Mouse (Mus musculus) adrenal gland, adult 18-20 months (tissue): ENCODE data around the gene Tmc6. TPM values are rescaled to one million over a fixed set of nuclear protein-coding genes. Genes with fewer than 3 reads are reported as not detected.
"Not testable (repeated sequence)": the region's sequence is repeated elsewhere in the genome, so short reads cannot be mapped to it uniquely, and the experiment has no call there.

Experiments used
- DNase-seq, 2 experiments: peaks; one replicate each; pipeline ENCODE4 v3.0.0; 2021 to 2022; ENCODE audit warnings: low spot score in 2 of 2
- total RNA-seq, 2 experiments: library from RNA; stranded (reverse); gene quantifications; 1 replicate in 1 of 2; 2 replicates in 1 of 2; pipeline ENCODE4 v1.2.3; 2021

Gene Tmc6
- total RNA-seq, 2 experiments from 2014 or later = 24.1 to 27.0 TPM

- no peak for DNase-seq
Observed at GRCm38 (mm10) chr11:117813867-117814266, 31.9 kb upstream of the Tmc6 start.

GRCm38 (mm10) chr11:117810401-117811046 is 28.5 kb upstream of the Tmc6 start:
- peak; percentile 86 for DNase-seq

- peak; percentile 75 to 82 for DNase-seq
Observed at GRCm38 (mm10) chr11:117809407-117810311, 27.7 kb upstream of the Tmc6 start, which contains the start of the genes Gm20708 and Syngr2. Gm20708 (plus strand) TSS chr11:117809668. Syngr2 (plus strand) TSS chr11:117809668.

GRCm38 (mm10) chr11:117806781-117807180 is 24.8 kb upstream of the Tmc6 start:
- DNase-seq = no peak

GRCm38 (mm10) chr11:117803166-117803688 is 21.2 kb upstream of the Tmc6 start:
- DNase-seq = no peak

GRCm38 (mm10) chr11:117801650-117802049 is 19.7 kb upstream of the Tmc6 start:
- DNase-seq = no peak

GRCm38 (mm10) chr11:117800038-117800437 is 18.0 kb upstream of the Tmc6 start:
- no peak for DNase-seq

- no peak for DNase-seq
Observed at GRCm38 (mm10) chr11:117799174-117799573, 17.2 kb upstream of the Tmc6 start.

- DNase-seq = no peak
Observed at GRCm38 (mm10) chr11:117798160-117798541, 16.2 kb upstream of the Tmc6 start.

GRCm38 (mm10) chr11:117797511-117798159 is 15.6 kb upstream of the Tmc6 start, which contains the start of gene 6030468B19Rik:
6030468B19Rik (plus strand) TSS chr11:117797660.
- no peak for DNase-seq

GRCm38 (mm10) chr11:117796954-117797353 is 15.0 kb upstream of the Tmc6 start:
- no peak for DNase-seq

GRCm38 (mm10) chr11:117794035-117794551 is 12.1 kb upstream of the Tmc6 start:
- no peak for DNase-seq

GRCm38 (mm10) chr11:117792281-117792888 is 10.4 kb upstream of the Tmc6 start:
- DNase-seq = no peak

- no peak for DNase-seq
Observed at GRCm38 (mm10) chr11:117791441-117791761, 9.4 kb upstream of the Tmc6 start.

- DNase-seq = no peak
Observed at GRCm38 (mm10) chr11:117790703-117791440, 8.9 kb upstream of the Tmc6 start.

GRCm38 (mm10) chr11:117790286-117790685 is 8.3 kb upstream of the Tmc6 start:
- peak; percentile 64 to 73 for DNase-seq

GRCm38 (mm10) chr11:117788481-117788880 is 6.5 kb upstream of the Tmc6 start:
- DNase-seq = not testable (repeated sequence)

GRCm38 (mm10) chr11:117786294-117786693 is 4.3 kb upstream of the Tmc6 start:
- peak; percentile 51 to 63 for DNase-seq

- DNase-seq = no peak
Observed at GRCm38 (mm10) chr11:117783683-117784309, 1.8 kb upstream of the Tmc6 start.

GRCm38 (mm10) chr11:117783089-117783488 is 1.1 kb upstream of the Tmc6 start:
- peak; percentile 40 to 59 for DNase-seq
